ENCODE assay signal across 8 mouse cellular contexts in genomic region chr8:11797729-11798479, GRCm38 (mm10). TPM values are rescaled to one million over a fixed set of nuclear protein-coding genes. Genes with fewer than 3 reads are reported as not detected.
DNase-seq lines count a peak whose midpoint lies in the region; ATAC-seq lines count a peak whose summit lies in the region.
"Had no signal": no experiment of that assay in that cellular context is flagged by ENCODE, and none has a peak within 500 bp of the region (broad histone marks: within the 10 kb centered on the region; RNA-seq: fewer than 3 reads in every experiment).

No protein-coding gene starts in this region.

- H3K4me3 ChIP-seq in heart, embryonic 16.5 days (ENCODE audit: low read length) = no peak overlapping the region
- H3K4me3 ChIP-seq in midbrain, embryonic 15.5 days = no peak overlapping the region

- ATAC-seq in heart, embryonic 16.5 days (replicated peaks; ENCODE audit: extremely low read depth, insufficient read depth, low FRiP score) = peak; percentile 43; the same call in 1 of the 2 replicates
- ATAC-seq in midbrain, embryonic 15.5 days (replicated peaks) = peak; percentile 61
- no peak for ATAC-seq in CD4-positive, CD25-positive, alpha-beta regulatory T cell, adult 4 months

- peaks cover 29% of the 10 kb centered on the region for H3K36me3 ChIP-seq in heart, embryonic 16.5 days (ENCODE audit: control insufficient read depth, insufficient read depth)
- 0 out of 2 replicates have a peak, but pooled peaks cover 10% of the 10 kb centered on the region for H3K36me3 ChIP-seq in midbrain, embryonic 15.5 days (replicated peaks)

- H3K27me3 ChIP-seq in heart, embryonic 16.5 days (ENCODE audit: control insufficient read depth, insufficient read depth, low read length) = no peaks in the 10 kb centered on the region
- H3K27me3 ChIP-seq in midbrain, embryonic 15.5 days (replicated peaks) = no peaks in the 10 kb centered on the region

- peaks cover 26% of the 10 kb centered on the region for H3K4me1 ChIP-seq in heart, embryonic 16.5 days (ENCODE audit: control insufficient read depth, insufficient read depth, low read length)
- no peaks in the 10 kb centered on the region; the same call in 1 of the 2 replicates for H3K4me1 ChIP-seq in midbrain, embryonic 15.5 days

- no peak overlapping the region for H3K9ac ChIP-seq in heart, embryonic 16.5 days (ENCODE audit: low read length)
- H3K9ac ChIP-seq in midbrain, embryonic 15.5 days = no peak overlapping the region

- DNase-seq in kidney, postnatal 10 days = peak; percentile 50
- DNase-seq in kidney, adult 11 months = no peak
- peak; percentile 16 for DNase-seq in brain, embryonic 18.5 days (ENCODE audit: low read depth, low spot score)
- no peak for DNase-seq in thymus, postnatal 4 days

- H3K9me3 ChIP-seq in heart, embryonic 16.5 days (replicated peaks; ENCODE audit: control insufficient read depth, low read length) = no peaks in the 10 kb centered on the region
- no peaks in the 10 kb centered on the region for H3K9me3 ChIP-seq in midbrain, embryonic 15.5 days

- H3K27ac ChIP-seq in heart, embryonic 16.5 days (ENCODE audit: low read length) = peak overlapping the region; percentile 15; the same call in 1 of the 2 replicates
- H3K27ac ChIP-seq in midbrain, embryonic 15.5 days = peak overlapping the region; percentile 6; the same call in 1 of the 2 replicates

- 51% methylated on average over 14 of the region's 14 CpGs for WGBS in heart, embryonic 16.5 days
- WGBS in midbrain, embryonic 15.5 days = 79% methylated on average over 14 of the region's 14 CpGs

- no peak overlapping the region for H3K4me2 ChIP-seq in heart, embryonic 16.5 days (ENCODE audit: low read depth, low read length)
- no peak overlapping the region for H3K4me2 ChIP-seq in midbrain, embryonic 15.5 days

RNA-seq across cellular contexts. Expression of gene Tex29, which starts 42.4 kb away (rescaled TPM):
- not detected in 2 replicates for polyA plus RNA-seq in heart, embryonic 16.5 days (2015; fragmentation: Nextera tagmentation; extraction: Ambion mirVana)
- 0.27 and 0.44 TPM in 2 replicates for polyA plus RNA-seq in midbrain, embryonic 15.5 days (2015; fragmentation: Nextera tagmentation; extraction: Ambion mirVana)
- polyA plus RNA-seq in CD4-positive, CD25-positive, alpha-beta regulatory T cell, adult 4 months (2017; shearing (Covaris generic)) = not detected
- polyA plus RNA-seq: limb, embryonic 11.5 days had no signal

Comparison
In these comparisons a context has a peak if more than half of its experiments do, and no peak if none do; other contexts are left out.
1. DNase-seq: peak in kidney, postnatal 10 days (single experiment) and brain, embryonic 18.5 days (single experiment); none in kidney, adult 11 months (single experiment) and thymus, postnatal 4 days (single experiment).